Mouse (Mus musculus) left cerebral cortex, adult 8-10 months (tissue): ENCODE data around the gene Zbtb7b. TPM values are rescaled to one million over a fixed set of nuclear protein-coding genes. Genes with fewer than 3 reads are reported as not detected.

Experiments used
- DNase-seq, 2 experiments: peaks; one replicate each; pipeline ENCODE4 v3.0.0; 2022; ENCODE audit warnings: low spot score in 2 of 2
- total RNA-seq, 4 experiments: library from RNA; stranded (reverse); gene quantifications; 2 replicates each; pipeline ENCODE4 v1.2.4; 2022

Gene Zbtb7b
- total RNA-seq, 4 experiments from 2014 or later = 11.3 to 20.3 (median 15.8) TPM

DNA sequence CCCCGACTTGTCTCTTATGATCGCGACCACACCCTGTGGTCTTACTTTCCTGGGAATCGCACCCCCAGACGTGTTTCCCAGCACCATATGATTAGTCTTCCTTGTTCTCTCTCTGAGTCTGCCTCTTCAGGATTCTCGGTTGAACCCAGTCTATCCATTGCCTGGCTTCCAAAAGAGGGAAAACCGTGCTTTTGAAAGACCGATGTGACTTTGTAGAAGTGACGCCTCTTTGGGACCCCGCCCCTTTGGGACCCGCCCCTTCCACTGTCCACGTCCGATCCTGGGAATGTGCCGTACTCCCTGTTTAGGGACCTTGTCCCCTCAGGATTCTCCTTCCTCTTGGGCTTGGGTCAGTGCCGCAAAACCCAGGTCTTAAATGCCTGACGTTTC, 24.3 kb upstream of the Zbtb7b start:
- DNase-seq = no peak

DNA sequence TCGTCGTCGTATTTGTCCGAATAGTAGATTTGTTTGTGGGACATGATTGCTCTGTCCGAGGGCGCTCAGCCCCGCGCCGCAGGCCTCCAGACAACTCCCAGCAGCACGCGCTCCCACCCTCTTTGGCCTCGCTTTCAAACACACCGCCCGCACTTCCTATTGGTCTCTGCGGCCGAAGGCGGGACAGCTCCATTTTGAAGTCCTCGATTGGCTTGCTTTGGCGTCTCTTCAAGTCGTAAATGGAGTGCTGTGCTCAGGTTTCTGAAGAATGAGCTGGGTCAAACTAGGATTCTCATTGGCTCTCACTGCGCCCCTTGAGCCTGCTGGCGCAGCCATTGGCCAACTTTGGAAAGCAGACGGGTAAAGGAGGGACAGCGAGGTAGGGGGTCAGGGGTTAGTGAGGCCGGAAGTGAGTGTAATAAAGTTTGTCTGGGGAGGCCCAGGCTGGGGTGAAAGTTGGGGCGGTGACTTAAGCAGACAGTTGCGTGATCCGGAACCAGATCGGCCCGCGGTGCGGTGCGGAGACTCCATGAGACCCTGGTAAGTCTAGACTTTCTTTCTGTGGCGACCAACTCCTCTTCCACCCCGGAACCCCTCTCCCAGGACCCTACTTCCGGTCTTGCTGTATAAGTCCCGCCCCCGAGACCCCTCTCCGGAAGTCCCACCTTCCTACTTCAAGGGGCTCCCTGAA, 23.7 kb upstream of the Zbtb7b start, which contains the start of the genes Cks1b and Shc1:
Gene Cks1b, minus strand, starts transcription at position 214 of the 691 bp plus-strand sequence.
Gene Shc1, plus strand, starts transcription at position 274 of the 691 bp plus-strand sequence.
- DNase-seq = peak; percentile 80 to 97

DNA sequence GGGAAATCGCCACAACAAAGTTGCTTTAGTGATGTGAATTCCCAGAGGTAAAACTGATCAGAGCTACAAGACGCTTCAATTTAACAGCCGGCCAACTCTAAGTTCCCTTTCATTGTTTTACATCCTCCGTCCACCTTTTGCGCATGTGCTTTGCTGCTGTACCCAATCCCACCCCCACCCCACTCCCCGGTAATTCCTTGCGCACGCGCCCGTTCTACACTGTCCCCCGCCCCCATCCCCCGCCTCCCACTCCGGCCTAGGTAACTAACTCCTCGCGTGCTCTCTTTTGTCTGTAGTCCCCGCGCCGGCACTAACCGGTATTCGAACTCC, 23.2 kb upstream of the Zbtb7b start:
- DNase-seq = no peak

DNA sequence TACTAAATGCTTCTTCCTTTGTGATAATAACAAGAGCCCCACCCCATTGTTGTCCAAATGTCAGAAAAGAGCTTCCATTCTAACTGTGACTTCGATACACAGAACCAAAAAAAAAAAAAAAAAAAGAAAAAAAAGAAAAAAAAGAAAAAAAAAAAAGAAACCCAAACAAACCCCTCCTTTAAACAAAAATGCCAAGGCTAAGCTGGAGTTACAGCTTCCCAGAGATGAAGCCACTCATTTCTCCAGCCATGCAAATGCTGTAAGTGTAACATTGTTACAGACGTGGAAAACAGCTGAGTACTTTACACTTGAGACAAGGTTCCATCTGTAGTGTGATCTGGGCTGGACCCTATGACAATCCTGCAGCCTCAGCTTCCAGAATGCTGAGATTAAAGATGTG, 22.6 kb upstream of the Zbtb7b start:
- DNase-seq = no peak

DNA sequence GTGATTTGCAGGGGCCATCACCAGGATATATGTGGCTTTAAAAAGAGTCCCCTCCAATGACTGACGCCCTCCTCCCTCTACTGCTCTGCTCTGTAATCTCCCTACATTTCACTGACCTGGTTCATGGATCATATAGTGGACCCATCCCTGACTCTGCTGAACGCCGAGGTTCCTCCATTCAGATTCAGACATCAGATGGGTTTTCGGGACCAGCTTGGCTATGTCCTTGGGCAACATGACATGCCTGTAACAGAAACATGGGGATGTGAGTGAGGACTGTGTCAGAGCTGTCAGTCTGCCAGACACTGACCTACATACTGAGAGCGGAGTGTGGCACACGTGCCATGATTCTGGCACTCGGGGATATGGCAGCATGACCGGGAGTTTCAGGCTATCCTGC, 21.6 kb upstream of the Zbtb7b start:
- no peak for DNase-seq

DNA sequence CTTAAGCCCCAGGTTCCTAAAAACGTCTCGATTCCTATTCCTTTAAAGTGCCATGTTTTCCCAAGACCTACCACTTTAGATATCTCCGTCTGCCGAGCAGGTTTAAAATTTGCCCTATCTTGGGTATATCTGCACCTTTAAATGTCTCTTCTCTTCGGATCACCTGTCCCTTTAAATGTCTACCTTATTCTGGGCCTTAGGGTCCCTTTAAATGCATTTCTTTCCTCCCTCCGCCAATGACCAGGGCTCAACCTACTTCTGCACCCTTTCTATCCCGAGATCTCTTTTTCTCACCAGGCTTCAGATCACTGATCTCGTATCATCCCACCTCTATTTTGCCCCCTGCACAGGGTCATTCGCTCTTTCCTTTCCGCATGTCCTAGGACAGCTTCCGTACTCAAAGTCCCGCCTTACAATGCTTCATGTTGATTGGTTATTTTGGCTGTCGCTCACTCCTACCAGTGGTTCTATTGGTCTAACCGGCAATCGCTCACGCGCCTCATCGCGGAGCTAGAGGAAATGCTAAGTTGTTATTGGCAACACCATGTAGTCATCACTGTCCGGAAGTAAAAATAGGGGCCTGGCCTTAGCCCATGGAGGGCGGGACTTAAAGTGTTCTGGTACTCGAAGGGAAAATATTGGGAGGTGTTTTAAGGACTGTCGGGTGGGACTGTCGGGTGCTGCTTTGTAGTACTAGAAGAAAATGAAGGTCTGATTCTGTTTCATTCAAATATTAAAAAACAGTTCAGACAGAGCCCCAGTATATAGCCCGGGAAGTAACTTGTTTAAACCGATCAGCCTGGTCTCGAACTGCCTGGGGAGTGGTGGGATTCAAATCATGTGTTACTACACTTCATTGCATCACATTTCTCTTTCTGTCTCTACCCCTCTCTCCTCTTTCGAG, 17.2 kb upstream of the Zbtb7b start, which contains the start of gene Flad1:
Gene Flad1, minus strand, starts transcription at position 381 of the 904 bp plus-strand sequence.
- DNase-seq = peak; percentile 100

DNA sequence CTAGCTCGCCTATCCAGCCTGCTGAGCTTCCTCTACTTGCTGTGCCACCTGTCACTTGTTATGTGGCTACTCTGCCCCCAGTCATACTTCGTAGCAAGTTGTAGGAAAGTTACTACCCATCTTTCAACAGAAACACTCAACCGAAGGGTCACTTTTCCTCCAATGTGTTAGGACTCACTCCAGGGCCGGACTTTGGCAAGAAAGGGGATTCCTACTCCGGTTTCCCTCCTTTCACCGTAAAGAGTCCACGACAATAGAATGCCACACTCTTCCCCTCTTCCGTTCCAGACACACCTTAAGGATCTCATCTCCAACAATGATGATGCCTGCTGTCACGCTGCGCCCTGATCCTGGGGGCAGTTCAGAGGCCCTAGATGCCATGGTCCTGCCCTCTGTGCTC, 16.3 kb upstream of the Zbtb7b start:
- DNase-seq = no peak

DNA sequence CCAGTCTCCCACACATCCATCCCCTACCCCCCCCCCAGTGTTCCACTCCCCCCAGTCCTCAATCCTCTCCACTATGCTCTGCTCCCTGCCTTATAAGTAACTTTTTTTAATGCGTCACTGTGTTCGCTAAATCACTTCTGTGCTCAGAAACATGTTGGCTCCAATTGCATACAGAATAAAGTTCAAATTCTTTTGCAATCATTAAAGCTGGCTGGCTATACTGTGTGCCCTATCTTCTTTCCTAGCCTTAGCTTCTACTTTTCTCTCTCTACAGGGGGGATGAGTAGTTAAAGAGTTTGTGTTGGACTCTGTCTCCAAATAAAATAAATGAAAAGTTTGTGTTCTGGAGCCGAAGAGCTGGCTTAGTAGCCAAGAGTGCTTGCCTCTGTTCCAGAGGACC, 15.1 kb upstream of the Zbtb7b start:
- DNase-seq = no peak

DNA sequence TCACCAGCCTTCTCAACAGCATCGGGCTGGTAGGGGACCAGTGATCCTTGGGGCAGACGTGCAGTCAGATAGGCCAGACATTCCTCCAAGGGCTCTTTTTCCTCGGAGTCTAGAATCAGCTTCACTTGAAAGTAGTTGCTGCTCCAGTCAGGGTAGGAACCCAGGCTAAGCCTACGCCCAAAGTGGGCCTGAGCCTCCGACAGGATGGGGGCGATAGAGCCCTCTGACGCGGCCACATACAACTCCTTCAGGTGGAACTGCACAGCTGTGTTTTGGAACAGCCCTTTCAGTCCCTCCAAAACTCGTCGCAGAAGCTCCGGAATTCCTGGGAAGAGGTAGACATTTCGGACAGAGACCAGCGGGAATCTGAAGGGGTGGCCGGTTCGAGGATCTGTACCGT, 13.9 kb upstream of the Zbtb7b start:
- no peak for DNase-seq

DNA sequence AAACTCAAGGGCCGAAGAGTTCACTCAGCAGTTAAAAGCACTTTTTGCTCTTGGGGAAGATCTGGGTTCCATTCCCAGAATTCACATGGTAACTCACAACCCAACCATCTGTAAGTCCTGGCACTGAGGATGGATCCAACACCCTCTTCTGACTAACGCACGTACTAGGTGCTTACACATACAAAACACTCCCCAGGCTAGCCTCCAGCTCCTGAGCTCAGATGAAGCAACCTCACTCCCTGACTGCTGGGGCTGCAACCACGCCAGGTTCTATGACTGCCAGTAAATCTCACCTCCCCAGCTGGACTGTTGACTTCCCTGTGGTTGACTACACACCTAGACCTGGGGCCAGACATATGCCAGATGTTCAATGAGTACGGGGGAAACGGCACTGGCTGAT, 12.3 kb upstream of the Zbtb7b start:
- no peak for DNase-seq

DNA sequence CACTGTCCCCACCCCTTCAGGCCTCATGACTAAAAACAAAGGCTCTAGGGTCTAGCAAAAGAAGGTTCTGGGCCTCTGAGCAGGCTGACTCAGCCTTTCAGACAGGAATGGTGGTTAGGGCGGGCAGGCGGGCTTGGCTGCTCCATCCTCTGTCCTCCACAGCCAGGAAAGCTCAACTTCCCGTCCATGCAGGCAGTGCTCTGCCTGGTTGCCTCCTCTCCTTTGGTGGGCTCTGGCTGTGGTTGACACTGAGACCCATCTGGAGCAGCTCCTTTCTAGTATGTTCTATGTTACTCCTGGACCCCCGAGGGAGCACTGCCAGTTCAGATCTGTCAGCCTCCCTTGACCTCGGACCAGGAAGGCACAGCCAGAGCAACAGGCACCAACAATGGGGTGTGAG, 8.1 kb upstream of the Zbtb7b start, which contains the start of gene Lenep:
Gene Lenep, minus strand, starts transcription at position 101 of the 400 bp plus-strand sequence.
- DNase-seq = no peak

DNA sequence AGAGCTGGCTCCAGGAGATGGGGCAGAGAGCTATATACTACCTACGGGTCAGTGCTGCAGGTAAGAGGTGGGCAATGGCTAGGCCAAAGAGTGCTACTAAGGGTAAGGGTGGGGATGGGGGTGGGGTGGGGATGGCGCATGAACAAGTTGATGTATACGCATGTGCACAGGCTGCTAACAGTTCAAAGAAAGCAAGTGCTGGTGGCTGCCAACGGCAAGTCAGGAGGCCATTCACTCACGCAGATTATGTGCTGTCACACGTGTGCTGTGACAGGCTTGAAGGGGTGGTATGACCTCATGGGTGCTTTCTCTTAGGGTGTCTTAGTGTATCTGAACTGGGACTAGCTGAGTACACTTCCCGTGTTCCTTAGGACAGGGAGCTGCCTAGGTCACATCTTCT, 6.8 kb upstream of the Zbtb7b start:
- DNase-seq = no peak

DNA sequence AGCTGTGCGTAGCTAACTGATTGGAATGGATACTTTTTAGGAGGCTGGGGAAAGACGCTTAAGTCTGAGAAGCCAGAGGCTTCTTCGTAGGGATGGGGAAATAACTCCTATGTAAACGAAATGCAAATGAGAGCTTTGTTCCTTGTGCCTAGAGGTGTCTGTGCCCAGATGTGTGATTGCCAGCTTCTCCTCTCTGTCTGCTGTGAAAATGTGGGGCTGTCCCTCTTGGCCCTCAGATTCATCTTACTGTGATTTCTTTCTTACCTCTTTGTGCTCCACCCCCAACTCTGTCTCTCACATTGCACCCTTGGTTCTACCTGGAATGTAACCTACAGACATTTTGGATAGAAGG, 2.1 kb upstream of the Zbtb7b start:
- DNase-seq = no peak

DNA sequence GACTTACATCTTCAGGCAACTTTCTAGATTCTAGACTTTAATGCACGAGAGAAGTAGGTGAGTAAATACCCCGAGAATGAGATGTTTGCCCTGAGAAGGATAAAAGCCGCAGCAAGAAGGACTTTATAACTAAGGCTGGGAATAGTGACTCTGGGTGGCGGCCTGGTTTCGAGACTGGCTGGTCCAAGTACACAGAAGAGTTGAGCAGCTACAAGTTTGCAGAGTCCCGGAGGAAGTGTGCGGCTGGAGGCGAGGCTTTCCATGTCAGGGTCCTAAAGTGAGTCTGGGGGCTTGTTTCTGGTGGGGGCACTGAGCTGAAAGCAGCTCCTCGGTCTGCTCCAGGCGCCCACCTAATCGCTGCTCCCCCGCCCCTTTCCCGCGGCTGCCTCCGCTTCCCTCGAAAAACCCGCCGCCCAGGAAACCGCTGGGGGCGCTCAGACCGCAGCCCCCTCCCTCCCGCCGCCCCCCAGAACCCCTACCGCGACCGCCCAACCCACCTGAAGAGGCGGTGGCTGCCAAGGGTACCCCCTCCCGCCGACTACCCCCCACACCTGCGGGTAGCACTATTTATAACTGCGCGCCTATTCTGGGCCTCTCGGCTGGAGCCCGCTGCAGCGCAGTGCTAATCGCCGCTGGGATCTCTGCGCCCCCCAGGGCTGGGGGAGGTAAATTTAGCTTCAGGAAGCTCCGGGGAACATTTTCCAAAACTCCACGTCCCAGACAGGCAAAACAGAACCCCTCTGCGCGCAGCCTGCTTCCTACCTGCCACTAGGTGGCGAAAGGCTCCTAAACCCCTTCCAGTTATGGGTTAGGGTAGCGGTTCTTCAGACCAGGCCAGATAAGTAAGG, 1.5 kb upstream of the Zbtb7b start:
- DNase-seq = no peak

DNA sequence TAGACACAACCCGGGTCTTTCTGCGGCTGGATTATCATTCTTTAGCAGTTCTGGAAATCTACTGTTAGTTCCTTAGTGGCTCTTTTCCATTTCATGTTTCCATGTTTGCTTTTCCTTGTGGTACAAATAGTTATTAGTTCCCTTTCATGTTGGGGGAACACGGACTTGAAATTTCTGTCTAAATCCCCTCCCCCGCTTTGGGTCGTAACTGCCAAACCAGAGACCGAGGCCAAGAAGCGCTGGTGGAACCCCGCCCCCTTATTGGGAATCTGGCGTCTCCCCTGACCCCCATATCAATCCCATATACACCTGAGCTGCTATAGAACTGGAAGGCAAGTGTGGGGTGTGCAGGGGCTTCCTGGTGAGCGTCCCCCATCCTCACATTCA, 836 bp upstream of the Zbtb7b start:
- no peak for DNase-seq

DNA sequence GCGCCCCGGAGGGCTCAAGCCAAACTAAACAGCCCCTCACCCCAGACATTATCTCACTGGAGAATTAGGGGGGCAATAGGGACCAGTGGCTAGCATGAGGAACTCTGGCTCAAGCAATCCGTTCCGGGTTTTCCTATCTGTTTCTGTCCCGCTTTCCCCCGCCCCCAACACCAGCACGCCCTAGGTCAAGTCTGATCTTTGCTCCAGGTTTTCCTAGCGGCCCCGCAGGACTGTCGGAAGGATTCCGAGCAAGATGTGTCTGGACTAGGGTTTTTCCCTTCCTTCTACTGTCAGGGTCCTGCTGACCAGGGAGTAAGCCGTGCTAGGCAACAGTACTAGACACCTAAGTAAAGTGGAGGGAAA, 299 bp upstream of the Zbtb7b start:
- no peak for DNase-seq

DNA sequence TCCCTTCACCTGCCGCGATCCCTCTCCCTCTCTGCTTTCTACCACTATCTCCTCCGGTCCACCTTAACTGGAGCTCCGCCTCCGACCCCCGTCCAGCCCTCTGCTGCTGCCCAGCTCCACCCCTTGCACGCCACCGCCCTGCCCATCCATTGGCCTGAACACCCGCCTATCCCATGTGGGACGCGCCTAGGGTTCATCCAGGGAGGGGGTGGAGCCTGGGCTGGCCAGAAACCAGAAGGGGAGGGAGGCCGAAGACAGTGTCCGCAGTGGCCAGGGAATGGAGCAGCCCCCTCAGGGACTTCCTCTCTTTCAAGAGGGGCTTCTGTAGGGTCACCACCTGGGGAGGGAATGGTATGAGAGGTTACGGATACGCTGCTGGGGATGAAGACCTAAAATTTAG, 971 bp downstream of the Zbtb7b start:
- DNase-seq = peak; percentile 78 to 96

DNA sequence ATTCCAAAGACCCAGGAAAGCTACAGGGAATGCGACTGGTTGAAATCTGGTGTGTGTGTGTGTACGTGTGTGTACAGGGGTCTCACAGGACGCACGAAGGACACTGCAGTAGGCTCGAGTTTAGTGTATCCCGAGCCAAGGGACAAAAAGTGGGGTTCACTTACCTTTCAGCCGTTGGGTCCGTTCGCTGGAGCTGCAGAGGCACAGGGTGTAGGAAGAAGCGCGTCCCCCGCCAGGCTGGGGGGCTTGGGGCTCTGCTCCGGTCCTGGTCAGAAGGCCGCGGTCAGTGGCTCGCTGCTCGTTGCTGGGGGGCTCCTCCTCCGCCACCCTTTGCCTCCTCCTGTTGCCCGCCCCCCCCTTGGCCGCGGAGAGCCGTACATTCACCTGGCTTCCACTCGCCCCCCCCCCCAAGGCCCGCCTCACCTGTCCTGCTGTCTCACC, 1.7 kb downstream of the Zbtb7b start:
- DNase-seq = no peak

DNA sequence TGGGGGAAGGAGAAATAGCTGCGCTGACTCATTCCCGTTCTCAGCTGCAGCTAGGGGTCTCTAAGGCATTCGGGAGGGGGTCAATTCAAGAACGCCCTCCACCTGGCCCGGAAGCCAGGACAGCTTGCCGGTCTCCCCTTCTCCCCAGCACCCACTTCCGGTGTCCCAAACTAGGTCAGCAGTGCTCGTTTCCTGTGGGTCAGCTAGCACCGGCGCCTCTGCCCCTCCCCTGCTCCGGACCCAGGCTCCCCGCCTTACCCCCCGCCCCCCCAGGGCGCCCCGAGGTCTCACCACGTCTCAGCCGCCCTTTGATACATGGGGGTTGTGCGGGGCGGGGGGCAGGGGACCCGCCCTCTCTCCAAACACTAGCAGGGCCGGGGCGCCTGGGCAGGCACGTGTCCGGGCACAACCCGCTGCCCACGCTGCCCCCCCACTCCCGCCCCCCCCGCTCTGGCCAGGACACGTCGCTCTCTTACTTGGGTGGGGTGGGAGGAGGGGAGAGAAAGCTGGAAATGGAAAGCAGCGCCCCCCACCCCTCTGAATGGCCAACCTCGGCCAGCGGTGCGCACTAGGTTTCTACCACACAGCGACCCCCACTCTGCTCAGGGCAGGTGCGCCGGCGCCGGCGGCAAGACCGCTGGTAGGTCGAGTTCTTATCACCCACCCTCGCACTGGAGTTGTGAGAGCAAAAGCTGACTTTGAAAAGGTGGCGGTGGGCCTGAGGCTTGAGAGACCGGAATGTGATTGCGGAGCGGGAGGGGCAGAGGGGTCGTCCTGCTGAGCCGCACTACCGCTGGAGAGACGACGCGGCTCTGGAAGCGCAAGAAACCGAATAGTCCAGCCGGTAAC, 2.7 kb downstream of the Zbtb7b start:
- no peak for DNase-seq

DNA sequence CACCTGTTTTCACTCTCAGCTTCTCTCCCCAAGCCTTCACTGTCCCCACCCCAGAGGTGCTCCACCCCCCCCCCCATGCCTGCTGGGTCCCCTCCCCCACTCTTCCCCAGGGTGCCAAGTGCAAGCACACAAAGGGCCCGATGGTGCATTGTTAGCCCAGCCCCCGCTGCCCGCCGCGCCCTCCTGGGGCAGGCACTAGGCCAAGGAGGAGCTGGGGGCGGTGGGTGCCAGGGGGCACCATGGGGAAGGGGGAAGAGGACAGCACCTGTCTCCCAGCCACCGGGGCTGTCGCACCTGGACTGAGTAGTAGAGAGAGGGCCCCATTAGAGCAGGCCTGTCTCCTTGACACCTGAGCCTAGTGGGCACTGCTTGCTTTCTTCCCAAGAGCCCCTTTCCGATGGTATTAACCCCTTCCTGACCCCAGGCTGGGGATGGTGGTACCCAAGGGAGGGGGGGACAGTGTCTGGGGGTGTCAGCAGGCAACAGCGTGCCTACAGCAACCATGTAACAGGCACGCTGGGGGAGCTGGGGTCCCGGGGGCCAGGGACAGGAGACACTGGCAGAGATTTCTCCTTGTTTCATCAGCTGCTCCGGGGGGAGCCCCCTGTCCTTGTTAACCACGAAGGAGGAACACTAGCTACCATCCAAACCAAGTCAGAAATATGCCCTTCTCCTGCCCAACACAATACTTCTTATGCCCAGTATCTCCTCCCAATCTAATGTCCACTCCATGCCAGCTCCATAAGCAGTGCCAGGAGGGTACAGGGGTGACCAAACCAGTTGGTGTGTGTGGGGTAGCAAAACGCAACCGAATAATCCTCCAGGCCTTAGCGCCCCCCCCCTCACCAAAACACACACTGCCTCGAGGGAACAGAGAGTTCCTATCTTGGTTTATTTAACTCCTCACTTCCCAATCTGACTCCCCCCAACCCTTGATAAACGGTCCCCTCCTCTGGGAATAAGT, 3.6 kb downstream of the Zbtb7b start:
- no peak for DNase-seq
